Mouse (Mus musculus): ENCODE measurements around the gene B4galt1.
A peak's percentile ranks its signal among the peaks of the same experiment; 100 is the strongest.

B4galt1 gene

GRCm38 (mm10) chr4:40781143-40781542, 72.7 kb downstream of the B4galt1 start:
- no peak for DNase-seq (ENCODE audit: low spot score in 2 of 2)

- DNase-seq (ENCODE audit: low spot score in 2 of 2), result no peak
Measured at GRCm38 (mm10) chr4:40778656-40779055, 75.1 kb downstream of the B4galt1 start.

DNA sequence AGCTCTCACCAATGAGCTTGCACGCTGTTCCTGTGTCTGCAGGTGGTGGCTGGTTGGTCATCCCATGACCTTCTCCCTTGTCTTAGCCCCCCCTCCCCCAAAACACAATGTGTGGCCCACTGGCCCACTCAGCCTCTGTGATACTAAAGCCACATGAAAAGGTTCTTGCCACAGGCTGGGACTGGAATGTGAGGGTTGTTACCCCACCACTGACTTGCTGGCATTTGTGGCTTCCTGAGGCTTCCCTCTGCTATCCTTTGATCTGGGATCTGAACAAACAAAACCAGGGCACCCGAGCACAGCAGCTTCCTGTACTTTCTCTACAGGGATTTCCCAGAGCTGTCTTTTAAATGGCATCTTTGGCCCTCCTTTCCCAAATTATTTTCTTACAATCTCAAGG, 76.7 kb downstream of the B4galt1 start:
- no peak for DNase-seq (ENCODE audit: low spot score in 2 of 2)

DNA sequence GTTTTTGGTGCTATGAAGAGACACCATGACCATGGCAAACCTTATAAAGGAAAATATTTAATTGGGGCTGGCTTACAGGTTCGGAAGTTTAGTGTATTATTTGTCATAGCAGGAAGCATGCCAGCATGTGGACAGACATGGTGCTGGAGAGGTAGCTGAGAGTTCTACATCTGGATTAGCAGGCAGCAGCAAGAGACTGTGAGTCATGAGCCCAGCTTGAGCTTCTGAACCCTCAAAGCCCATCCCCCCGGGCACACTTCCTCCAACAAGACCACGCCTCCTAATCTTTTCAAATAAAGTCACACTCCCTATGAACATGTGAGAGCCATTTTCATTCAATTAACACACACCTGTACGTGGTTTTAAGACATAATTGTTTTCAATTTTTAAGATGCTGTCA, 77.4 kb downstream of the B4galt1 start:
- peak in 1 of 2 experiments; percentile 31 for DNase-seq (ENCODE audit: low spot score in 2 of 2)

DNA sequence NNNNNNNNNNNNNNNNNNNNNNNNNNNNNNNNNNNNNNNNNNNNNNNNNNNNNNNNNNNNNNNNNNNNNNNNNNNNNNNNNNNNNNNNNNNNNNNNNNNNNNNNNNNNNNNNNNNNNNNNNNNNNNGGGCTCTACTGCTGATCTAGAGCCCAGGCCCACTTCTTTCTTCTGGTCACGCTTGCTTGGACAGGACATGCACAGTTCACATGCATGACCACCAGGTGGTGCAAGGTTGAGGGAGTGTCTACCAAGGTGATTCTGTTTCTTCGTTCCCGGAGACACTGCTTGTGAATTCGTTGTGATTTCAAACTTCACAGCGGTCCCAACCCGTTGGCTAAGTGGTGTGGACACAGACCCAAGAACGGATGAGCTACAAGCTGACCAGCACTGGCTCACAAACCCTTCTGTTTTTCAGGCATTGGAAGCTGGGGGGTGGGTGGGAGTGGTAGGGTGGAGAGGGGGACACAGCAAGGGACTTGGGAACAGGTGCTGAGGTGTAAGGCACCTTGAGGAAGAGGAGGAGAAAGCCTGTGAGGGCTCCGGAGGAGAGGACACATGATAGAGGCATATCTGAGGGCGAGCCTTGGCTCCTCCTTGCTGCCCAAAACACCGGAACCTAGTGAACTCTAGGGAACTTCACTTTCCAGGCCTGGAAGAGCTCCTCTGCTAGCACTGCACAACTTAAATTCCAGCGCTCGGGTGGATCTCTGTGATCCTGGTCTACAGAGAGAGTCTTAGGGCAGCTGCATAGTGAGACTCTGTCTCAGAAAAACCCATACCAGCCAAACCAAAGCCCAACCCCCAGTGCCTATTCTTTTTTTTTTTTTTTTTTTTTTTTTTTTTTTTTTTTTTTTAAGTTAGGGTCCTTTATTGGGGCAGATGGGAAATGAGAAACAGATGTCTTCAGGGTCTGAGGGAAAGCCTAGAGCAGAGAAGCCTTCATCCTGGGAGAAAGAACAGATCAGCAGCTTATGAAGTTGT, 79.2 kb downstream of the B4galt1 start:
- DNase-seq (ENCODE audit: low spot score in 2 of 2), result peak; percentile 66 to 69

DNA sequence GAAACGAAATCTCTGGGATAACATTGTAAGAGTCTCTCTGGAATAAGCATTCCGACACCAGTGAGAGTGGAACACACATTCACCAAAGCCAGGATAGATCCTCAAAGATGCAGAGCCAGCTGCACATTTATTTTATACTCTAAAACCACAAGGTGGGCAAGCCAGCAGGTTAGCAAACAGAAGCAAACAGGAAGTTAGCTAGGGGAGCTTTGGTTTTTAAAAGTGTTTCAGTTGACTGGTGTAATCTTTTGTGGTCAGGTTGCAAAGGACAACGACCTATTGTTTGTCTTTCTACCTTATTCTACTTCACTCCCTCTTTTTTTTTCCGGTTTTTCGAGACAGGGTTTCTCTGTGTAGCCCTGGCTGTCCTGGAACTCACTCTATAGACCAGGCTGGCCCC, 93.9 kb downstream of the B4galt1 start:
- DNase-seq (ENCODE audit: low spot score in 2 of 2), result no peak

DNA sequence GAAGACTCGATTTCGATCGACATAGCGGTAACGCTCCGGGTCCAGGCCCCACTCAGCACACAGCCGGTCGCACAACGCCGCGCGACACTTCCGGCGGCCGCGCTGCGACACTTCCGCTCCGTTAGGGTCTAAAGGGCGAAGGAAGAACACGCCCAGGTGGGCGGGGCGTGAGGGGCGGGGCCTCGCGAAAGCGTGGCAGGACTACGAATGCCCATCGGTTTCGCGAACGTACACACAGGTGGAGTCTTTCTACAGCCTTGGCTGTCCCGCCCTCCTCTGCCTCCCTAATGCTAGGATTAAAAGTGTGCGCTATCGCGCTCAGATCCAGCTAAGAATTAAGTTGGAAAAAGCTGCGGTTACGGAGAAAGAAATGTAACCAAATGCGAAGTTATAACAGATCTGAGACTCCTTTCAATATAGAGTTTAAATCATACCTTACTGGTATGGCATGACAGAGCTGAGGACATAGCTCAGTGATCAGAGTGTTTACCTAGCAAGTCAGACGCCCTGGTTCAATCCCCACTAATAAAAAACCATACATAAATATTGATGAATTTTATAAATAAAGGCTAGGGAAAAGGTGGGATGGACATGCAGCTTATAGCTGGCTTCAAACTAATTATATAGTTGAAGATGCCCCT, 95.9 kb downstream of the B4galt1 start, which contains the start of gene Smu1:
Gene Smu1, minus strand, starts transcription at position 144 of the 641 bp plus-strand sequence.
- peak; percentile 94 to 95 for DNase-seq (ENCODE audit: low spot score in 2 of 2)

DNA sequence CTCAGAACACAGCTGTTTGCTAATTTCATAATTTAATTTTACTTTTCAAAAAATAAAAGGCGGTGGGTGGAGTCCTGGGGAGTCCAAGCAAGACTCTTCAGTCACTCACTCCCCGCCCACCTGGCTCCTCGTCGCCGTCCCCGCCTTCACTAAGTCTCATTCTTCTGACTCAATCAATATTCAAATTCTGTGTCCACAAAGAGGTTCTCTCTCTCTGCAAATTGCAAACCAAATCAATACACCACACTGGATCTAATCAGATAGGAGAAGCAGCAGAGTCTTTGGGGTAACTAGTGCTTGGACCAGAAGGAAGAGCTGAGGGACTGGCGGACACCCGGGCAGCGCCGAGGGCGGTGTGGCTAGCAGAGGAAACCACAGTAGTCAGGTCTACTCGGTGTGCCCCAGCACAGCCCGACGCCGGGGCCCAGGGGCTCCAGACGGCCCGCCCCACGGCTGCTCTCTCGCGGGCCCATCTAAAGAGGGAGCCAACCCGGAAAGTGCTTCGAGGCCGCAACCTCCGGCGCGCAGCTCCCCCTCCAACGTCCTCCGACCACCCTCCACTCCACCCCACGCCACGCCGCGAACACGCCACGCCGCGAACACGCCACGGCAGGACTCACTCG, 96.5 kb downstream of the B4galt1 start:
- no peak for DNase-seq (ENCODE audit: low spot score in 2 of 2)
